ENCODE assay signal across 8 mouse cellular contexts in genomic region chr11:88864458-88865197, GRCm38 (mm10). TPM values are rescaled to one million over a fixed set of nuclear protein-coding genes. Genes with fewer than 3 reads are reported as not detected.
A peak's percentile ranks its signal among the peaks of the same experiment; 100 is the strongest.
DNase-seq lines count a peak whose midpoint lies in the region; ATAC-seq and TF ChIP-seq lines count a peak whose summit lies in the region.

TSS of gene Akap1 (minus strand) at chr11:88864586.

- peak within 1 kb of the TSS; percentile 81 for H3K4me3 ChIP-seq in G1E (ENCODE audit: low read depth, low read length)
- H3K4me3 ChIP-seq in forebrain, postnatal 0 days (ENCODE audit: low read depth, low read length), result peak within 1 kb of the TSS; percentile 71
- peak within 1 kb of the TSS; percentile 79 for H3K4me3 ChIP-seq in lung, embryonic 15.5 days

- no peaks in the 10 kb centered on the region for H3K9me3 ChIP-seq in G1E (replicated peaks)
- H3K9me3 ChIP-seq in forebrain, postnatal 0 days (ENCODE audit: low read length), result no peaks in the 10 kb centered on the region
- H3K9me3 ChIP-seq in lung, embryonic 15.5 days, result no peaks in the 10 kb centered on the region

- H3K4me1 ChIP-seq in G1E (ENCODE audit: insufficient read depth, low read depth, low read length), result peaks cover 40% of the 10 kb centered on the region
- H3K4me1 ChIP-seq in forebrain, postnatal 0 days (ENCODE audit: insufficient read depth), result peaks cover 7% of the 10 kb centered on the region
- peaks cover 24% of the 10 kb centered on the region for H3K4me1 ChIP-seq in lung, embryonic 15.5 days

- peak within 1 kb of the TSS; percentile 92 for H3K27ac ChIP-seq in forebrain, postnatal 0 days (ENCODE audit: low read depth, low read length)
- H3K27ac ChIP-seq in lung, embryonic 15.5 days, result peak within 1 kb of the TSS; percentile 84

- whole genome bisulfite sequencing in forebrain, postnatal 0 days, result 1% methylated on average over 57 of the region's 60 CpGs
- WGBS in lung, embryonic 15.5 days, result 2% methylated on average over 58 of the region's 60 CpGs

- H3K4me2 ChIP-seq in forebrain, postnatal 0 days (ENCODE audit: low read depth), result peak within 1 kb of the TSS; percentile 99
- peak within 1 kb of the TSS; percentile 99 for H3K4me2 ChIP-seq in lung, embryonic 15.5 days

- H3K27me3 ChIP-seq in G1E (ENCODE audit: insufficient read depth, low read length), result peaks cover 21% of the 10 kb centered on the region
- no peaks in the 10 kb centered on the region for H3K27me3 ChIP-seq in forebrain, postnatal 0 days (ENCODE audit: insufficient read depth, low read length)
- H3K27me3 ChIP-seq in lung, embryonic 15.5 days, result no peaks in the 10 kb centered on the region

- peak; percentile 95 for ATAC-seq in G1E (ENCODE audit: extremely low read depth, insufficient number of reproducible peaks, low FRiP score, poor library complexity, severe bottlenecking)
- peak; percentile 99 for ATAC-seq in forebrain, postnatal 0 days
- ATAC-seq in lung, embryonic 15.5 days (ENCODE audit: borderline replicate concordance, extremely low read depth, low FRiP score, low TSS enrichment), result peak; percentile 98

- peak; percentile 98 for DNase-seq in G1E (ENCODE audit: low spot score)
- peak; percentile 91 to 97 for DNase-seq in cerebellum, adult 18-20 months
- peak; percentile 99 for DNase-seq in forebrain, postnatal 0 days
- DNase-seq in heart, postnatal 4 days, result peak; percentile 99
- peak; percentile 96 for DNase-seq in layer of hippocampus, adult 8-10 months (ENCODE audit: low spot score in 2 of 2)
- DNase-seq in ovary, postnatal 10 days (ENCODE audit: low spot score), result peak; percentile 96
- DNase-seq in thymus, postnatal 10 days (ENCODE audit: low spot score in 2 of 2), result peak; percentile 95 to 97

- peaks cover 18% of the 10 kb centered on the region for H3K36me3 ChIP-seq in G1E (replicated peaks)
- no peaks in the 10 kb centered on the region for H3K36me3 ChIP-seq in forebrain, postnatal 0 days (ENCODE audit: insufficient read depth)
- no peaks in the 10 kb centered on the region for H3K36me3 ChIP-seq in lung, embryonic 15.5 days

- peak within 1 kb of the TSS; percentile 74 for H3K9ac ChIP-seq in forebrain, postnatal 0 days
- H3K9ac ChIP-seq in lung, embryonic 15.5 days, result peak within 1 kb of the TSS; percentile 69

- TF ChIP-seq CTCF in G1E (IDR thresholded peaks at IDR 0.05; ENCODE audit: low read depth, low read length), result no peak
- no peak for TF ChIP-seq CTCF in forebrain, postnatal 0 days (IDR thresholded peaks at IDR 0.05; ENCODE audit: low read depth)

RNA-seq across cellular contexts. Expression of gene Akap1, which starts in this region (rescaled TPM):
- total RNA-seq in G1E (2014; fragmentation: Nextera tagmentation) (9.1 and 12.0 TPM in 2 replicates), G1E (2017) (16.7 and 18.8 TPM in 2 replicates)
- polyA plus RNA-seq in G1E (2012), result 8.4 and 10.9 TPM in 2 replicates
- 53.2 and 60.7 TPM in 2 replicates for total RNA-seq in forebrain, postnatal 0 days (2014; rRNA removed)
- 24.5 and 28.6 TPM in 2 replicates for polyA plus RNA-seq in forebrain, postnatal 0 days (2015; fragmentation: Nextera tagmentation; extraction: Ambion mirVana)
- total RNA-seq in heart, postnatal 4 days (2021), result 100 to 1,000 TPM; 105 TPM
- total RNA-seq in layer of hippocampus, adult 8-10 months (2022), result 10 to 100 TPM; 40.5 to 44.8 (median 41.6) TPM
- polyA plus RNA-seq in lung, embryonic 15.5 days (2015; fragmentation: Nextera tagmentation; extraction: Ambion mirVana), result 18.3 and 18.8 TPM in 2 replicates

Comparison
In these comparisons a context has a peak if more than half of its experiments do, and no peak if none do; other contexts are left out.
1. Peak in every context shown above with its lines: DNase-seq, ATAC-seq, H3K4me3 ChIP-seq and H3K27ac ChIP-seq.